Mouse (Mus musculus) right cerebral cortex, postnatal 14 days (tissue): ENCODE measurements around the gene Klk5.

ENCODE experiments used
- DNase-seq: peaks from one replicate; pipeline ENCODE4 v3.0.0; 2022

Gene Klk5

GRCm38 (mm10) chr7:43841701-43842100 lies at the start of gene Klk5:
Klk5 (plus strand) TSS chr7:43841971.
- no peak for DNase-seq

DNA sequence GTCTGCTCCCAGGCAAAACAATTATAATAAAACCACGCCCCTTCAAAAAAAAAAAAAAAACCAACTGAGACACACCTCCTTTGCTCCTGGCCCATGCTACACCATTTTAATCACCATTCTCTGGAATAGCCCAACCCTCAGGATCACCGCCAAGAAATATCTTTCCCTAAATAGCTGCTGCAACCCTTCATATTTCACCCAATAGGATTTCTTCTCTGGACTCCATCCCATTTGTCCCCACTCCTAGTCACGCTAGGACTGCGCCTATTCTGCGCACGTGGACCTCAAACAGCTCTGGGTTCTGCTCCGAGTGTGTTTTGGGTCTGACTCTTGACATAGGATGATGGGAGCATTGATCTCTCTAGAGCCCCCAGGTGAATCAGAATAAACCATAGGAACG lies 45.4 kb upstream of the Klk5 start:
- DNase-seq, result no peak

DNA sequence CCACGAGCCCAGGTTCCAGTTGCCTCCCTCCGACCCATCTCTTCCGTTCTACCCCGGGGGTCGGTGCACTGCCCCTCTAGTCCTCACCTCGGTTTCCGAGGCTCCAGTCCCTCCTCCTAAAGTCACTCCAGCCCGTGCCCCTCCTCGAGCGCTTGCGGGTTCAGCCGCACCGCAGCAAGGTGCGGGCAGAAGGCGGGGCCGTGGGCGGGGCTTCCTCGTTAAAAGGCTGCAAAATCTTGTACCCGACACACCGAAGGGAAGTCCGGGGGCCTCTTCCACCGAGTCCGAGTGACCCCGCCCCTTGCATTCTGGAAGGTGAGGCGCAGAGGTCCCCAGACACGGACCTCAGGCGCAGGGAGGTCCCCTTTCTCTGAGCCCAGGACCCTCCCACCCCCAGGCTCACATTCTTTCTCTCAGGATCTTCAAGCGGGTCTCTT lies 44.4 kb upstream of the Klk5 start, which contains the start of gene Klk8:
Gene Klk8, plus strand, starts transcription at position 245 of the 437 bp plus-strand sequence.
- DNase-seq, result peak; percentile 19

- DNase-seq, result no peak
Observed at GRCm38 (mm10) chr7:43797844-43798462, 43.8 kb upstream of the Klk5 start.

DNA sequence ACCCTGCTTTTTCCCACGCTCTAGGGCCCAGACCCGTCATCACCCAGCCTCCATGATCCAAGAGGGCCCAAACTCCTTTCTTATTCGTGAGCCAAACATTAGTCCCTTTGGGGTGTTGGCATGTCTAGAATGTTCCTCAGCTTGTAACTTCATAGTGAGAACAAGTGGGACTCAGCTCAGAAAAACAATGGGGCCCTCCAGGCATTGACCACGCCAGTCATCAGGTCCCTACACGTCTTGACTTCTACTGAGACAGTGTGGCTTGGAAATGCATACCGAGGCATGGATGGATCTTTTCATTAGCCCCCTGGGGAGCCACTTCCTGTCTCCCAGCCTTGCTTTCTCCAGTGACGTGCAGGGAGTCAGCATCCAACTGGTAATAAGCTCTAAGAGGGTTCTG lies 41.9 kb upstream of the Klk5 start:
- no peak for DNase-seq

DNA sequence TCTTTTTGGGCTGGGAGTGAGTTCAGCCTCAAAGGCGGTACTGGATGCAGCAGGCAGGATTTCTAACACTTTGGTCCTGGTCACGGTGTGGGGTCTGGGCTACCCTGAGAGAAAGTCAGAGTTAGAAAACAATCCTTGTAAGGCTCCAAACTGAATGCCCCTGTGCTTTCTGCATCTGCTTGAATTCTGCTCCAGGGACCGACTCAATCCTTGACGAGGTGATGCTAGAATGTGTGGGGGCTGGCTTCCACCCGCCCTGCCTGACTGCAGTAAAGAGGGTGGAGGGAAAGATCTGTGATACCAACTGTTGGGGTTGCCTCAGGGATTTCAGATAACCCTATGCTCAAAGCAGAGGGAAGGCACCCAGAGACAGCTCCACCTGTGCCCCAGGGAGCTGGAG lies 30.8 kb upstream of the Klk5 start, which contains the start of gene Klk7:
Gene Klk7, plus strand, starts transcription at position 301 of the 400 bp plus-strand sequence.
- no peak for DNase-seq

DNA sequence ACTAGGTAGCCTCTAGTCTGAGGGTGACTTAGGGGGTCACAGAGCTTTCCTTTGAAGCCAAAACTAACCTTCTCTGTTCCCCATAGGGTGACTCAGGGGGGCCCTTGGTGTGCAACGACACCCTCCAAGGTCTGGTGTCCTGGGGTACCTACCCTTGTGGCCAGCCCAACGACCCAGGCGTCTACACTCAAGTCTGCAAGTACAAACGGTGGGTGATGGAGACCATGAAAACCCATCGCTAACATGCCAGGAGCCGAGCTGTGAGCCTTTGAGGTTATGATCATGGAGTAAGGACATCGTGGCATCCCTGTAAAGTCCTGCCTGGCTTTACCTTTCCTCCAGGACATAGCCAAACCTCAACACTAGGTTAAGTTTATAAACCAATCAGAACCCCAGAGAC lies 26.6 kb upstream of the Klk5 start:
- DNase-seq, result no peak

GRCm38 (mm10) chr7:43816746-43817145 lies 25.0 kb upstream of the Klk5 start:
- no peak for DNase-seq

DNA sequence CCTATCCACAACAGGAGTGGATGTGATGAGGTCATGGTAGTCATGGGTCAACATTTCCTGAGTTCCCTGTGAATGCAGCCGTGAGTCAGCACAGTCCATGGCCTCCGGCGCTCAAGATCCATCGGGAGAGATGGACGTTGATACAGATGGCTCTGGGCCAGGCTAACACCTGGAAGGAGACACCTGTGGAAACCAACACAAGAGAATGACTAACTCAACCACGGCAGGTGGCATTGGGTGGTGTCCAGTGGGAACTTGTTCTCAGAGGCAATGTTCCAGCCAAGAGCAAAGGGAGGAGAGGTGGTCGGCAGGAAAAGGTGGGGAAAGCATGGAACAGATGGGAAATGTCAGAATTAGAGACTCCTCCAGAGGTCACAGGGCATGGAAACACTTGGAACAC lies 20.2 kb upstream of the Klk5 start:
- no peak for DNase-seq

DNA sequence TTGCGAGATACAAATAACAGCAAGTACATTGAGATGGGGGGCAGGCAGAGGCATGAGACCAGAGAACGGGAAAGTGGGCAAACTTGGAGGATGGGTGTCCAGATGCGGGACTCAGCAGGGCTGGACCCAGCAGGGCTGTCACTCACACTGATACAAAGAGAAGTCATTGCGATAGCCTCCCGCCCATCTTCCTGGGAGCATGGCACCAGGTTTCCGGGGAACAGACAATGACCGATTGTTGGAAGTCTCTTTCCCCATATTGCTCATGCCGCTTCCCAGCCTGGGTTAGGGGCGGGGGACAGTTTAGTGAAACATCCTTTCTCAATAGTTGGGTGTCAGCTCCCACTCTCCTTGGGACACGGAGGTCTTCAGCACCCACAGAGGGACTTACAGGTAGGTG lies 17.6 kb upstream of the Klk5 start, which contains the start of gene Klk6:
Gene Klk6, plus strand, starts transcription at position 301 of the 400 bp plus-strand sequence.
- no peak for DNase-seq

GRCm38 (mm10) chr7:43826056-43826455 lies 15.7 kb upstream of the Klk5 start:
- no peak for DNase-seq

- no peak for DNase-seq
Observed at GRCm38 (mm10) chr7:43827706-43828105, 14.1 kb upstream of the Klk5 start.

- no peak for DNase-seq
Observed at GRCm38 (mm10) chr7:43829006-43829405, 12.8 kb upstream of the Klk5 start.

- no peak for DNase-seq
Observed at GRCm38 (mm10) chr7:43843801-43844200, 2.0 kb downstream of the Klk5 start.

DNA sequence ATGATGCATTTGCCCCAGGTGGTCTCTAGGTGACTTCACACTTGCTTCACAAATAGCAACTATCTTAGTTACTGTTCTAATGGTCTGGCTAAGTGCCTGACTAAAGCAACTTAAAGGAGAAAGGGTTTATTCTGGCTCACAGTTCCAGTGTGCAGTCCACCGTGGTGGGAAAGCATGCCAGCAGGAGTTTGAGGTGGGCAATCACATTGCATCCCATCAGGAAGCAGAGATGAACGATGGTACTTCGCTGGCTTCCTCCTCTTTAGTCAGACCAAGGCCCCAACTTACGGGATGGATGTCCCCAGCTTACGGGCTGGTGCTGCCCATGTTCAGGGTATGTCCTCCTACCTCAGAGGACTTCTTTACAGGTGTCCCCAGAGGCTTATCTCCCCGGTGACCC lies 9.8 kb downstream of the Klk5 start:
- no peak for DNase-seq

DNA sequence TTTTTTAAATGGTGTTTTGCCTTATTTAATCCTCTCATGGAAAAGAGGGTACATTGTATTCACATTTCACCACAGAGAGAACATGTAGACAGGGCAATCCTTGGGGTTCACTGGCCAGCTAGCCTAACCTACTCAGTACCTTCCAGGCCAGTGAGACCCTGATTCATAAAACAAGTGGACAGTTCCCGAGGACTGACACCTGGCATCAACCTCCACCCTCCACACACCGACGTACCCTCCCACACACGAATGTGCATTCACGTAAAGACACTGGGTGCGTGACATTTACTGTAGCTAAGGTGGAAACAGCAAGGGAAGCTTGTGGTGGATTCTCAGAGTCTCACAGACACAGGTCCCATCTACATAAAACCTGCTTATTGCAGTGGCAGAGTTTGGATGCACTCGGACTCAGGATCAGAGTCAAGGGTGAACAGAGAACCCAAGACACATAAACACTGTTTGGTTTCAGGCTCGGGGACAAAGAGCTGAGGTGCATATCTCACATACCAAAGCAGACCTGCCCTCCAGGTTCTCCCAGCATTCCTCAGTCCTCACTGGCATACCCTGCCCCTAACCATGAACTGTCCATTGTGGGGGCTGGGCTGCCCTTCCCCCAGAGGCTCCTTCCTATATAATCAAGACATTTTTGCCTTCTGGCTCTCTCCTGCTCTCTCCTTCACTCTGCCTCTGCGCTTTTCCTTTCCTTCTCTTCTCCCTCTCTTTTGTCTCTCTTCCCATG lies 13.0 kb downstream of the Klk5 start:
- DNase-seq, result no peak

- DNase-seq, result no peak
Observed at GRCm38 (mm10) chr7:43855709-43856108, 13.9 kb downstream of the Klk5 start.

GRCm38 (mm10) chr7:43856307-43856706 lies 14.5 kb downstream of the Klk5 start:
- no peak for DNase-seq

GRCm38 (mm10) chr7:43857501-43857900 lies 15.7 kb downstream of the Klk5 start:
- DNase-seq, result no peak

- DNase-seq, result no peak
Observed at GRCm38 (mm10) chr7:43860411-43860810, 18.6 kb downstream of the Klk5 start.

DNA sequence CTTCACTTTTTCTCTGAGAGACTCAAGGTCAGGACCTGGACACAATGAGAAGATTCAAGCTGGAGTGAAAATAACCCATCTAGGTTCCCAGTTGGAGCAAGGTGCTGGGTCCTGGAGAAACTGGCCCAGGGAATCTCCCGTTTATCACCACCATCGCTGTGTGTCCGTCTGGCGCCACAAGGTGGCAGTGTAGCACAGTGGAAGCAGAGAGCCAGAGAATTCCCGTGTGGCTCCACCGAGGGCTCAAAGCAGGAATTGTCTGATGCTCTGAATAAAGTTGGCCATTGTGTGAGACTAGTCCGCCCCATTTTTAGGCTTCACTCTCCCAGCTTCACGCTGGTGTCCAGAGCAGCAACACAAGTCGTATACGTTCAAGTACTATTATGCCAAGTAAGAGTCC lies 31.5 kb downstream of the Klk5 start:
- peak; percentile 85 for DNase-seq

GRCm38 (mm10) chr7:43873674-43874073 lies 31.9 kb downstream of the Klk5 start:
- no peak for DNase-seq

DNA sequence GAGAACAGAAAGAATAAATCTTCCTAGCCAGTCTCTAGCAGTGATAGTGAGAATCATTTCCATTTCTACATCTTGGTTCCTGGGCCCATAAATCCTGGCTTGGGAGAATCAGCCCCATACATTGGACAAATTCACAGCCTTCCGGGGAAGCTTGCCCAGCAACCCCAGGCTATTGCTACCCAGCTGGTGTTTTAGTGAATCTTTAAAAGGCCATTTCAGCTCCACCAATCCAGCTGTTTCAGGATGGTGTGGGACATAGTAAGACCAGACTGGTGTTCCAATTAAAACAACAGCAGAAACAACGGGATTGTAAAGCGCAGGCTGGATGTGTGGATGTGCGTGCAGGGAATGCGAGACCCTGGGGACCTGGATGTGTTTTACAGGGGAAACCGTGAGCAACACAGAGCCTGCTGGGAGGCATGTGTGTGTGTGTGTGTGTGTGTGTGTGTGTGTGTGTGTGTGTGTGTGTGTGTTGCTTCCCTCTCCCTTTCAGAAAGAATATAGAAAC lies 33.2 kb downstream of the Klk5 start:
- DNase-seq, result no peak

GRCm38 (mm10) chr7:43876444-43876843 lies 34.7 kb downstream of the Klk5 start:
- no peak for DNase-seq
